Mouse (Mus musculus): ENCODE results near the gene Rab5c. TPM values are rescaled to one million over a fixed set of nuclear protein-coding genes. Genes with fewer than 3 reads are reported as not detected.

Rab5c gene
- polyA plus RNA-seq, 1 experiment from 2014 or later: 23.4 TPM

- H3K9me3 ChIP-seq: no peaks in the 10 kb centered on the region
- peaks cover 4% of the 10 kb centered on the region; the same call in 1 of the 2 replicates for H3K4me1 ChIP-seq
- peaks cover 48% of the 10 kb centered on the region for H3K36me3 ChIP-seq
- 78% methylated on average over 7 of the region's 7 CpGs for WGBS
- H3K9ac ChIP-seq (replicated peaks): no peak within 1 kb of the TSS
- H3K27me3 ChIP-seq: peaks cover 13% of the 10 kb centered on the region; the same call in 1 of the 2 replicates
- no peak within 1 kb of the TSS for H3K4me3 ChIP-seq
- ATAC-seq (ENCODE audit: low FRiP score, low read depth): no peak
- no peak within 1 kb of the TSS for H3K27ac ChIP-seq (replicated peaks)
- H3K4me2 ChIP-seq (replicated peaks): no peak within 1 kb of the TSS
Measured at GRCm38 (mm10) chr11:100703851-100704531, 34.0 kb downstream of the Rab5c start, which contains the start of gene Dhx58. Dhx58 (minus strand) TSS chr11:100704271.

GRCm38 (mm10) chr11:100703366-100703765 is 34.6 kb downstream of the Rab5c start:
- H3K4me1 ChIP-seq: peaks cover 4% of the 10 kb centered on the region; the same call in 1 of the 2 replicates
- no peak for ATAC-seq (ENCODE audit: low FRiP score, low read depth)
- H3K27me3 ChIP-seq: peaks cover 13% of the 10 kb centered on the region; the same call in 1 of the 2 replicates
- H3K36me3 ChIP-seq: peaks cover 42% of the 10 kb centered on the region
- WGBS: 79% methylated on average over 11 of the region's 11 CpGs
- H3K9me3 ChIP-seq: no peaks in the 10 kb centered on the region
- H3K4me2 ChIP-seq (replicated peaks): no peak overlapping the region
- no peak overlapping the region for H3K9ac ChIP-seq (replicated peaks)
- H3K27ac ChIP-seq (replicated peaks): no peak overlapping the region
- H3K4me3 ChIP-seq: no peak overlapping the region

GRCm38 (mm10) chr11:100702906-100703305 is 35.1 kb downstream of the Rab5c start:
- 46% methylated on average over 7 of the region's 7 CpGs for WGBS
- no peak overlapping the region for H3K4me3 ChIP-seq
- no peak overlapping the region for H3K9ac ChIP-seq (replicated peaks)
- ATAC-seq (ENCODE audit: low FRiP score, low read depth): no peak
- H3K36me3 ChIP-seq: peaks cover 37% of the 10 kb centered on the region
- H3K9me3 ChIP-seq: no peaks in the 10 kb centered on the region
- peak overlapping the region; percentile 18; the same call in 1 of the 2 replicates for H3K4me2 ChIP-seq (replicated peaks)
- H3K27me3 ChIP-seq: peaks cover 13% of the 10 kb centered on the region; the same call in 1 of the 2 replicates
- H3K27ac ChIP-seq (replicated peaks): no peak overlapping the region
- H3K4me1 ChIP-seq: peaks cover 4% of the 10 kb centered on the region; the same call in 1 of the 2 replicates

- Histone ChIP-seq H3K4me1 (peaks cover 4% of the 10 kb centered on the region; the same call in 1 of the 2 replicates), H3K27ac (replicated peaks) (no peak overlapping the region), H3K36me3 (peaks cover 31% of the 10 kb centered on the region), H3K27me3 (peaks cover 13% of the 10 kb centered on the region; the same call in 1 of the 2 replicates), H3K4me2 (replicated peaks) (peak overlapping the region; percentile 18; the same call in 1 of the 2 replicates), H3K9me3 (no peaks in the 10 kb centered on the region), H3K9ac (replicated peaks) (no peak overlapping the region), H3K4me3 (no peak overlapping the region)
- 43% methylated on average over 19 of the region's 19 CpGs for WGBS
- ATAC-seq (ENCODE audit: low FRiP score, low read depth): no peak
Measured at GRCm38 (mm10) chr11:100702081-100702851, 35.7 kb downstream of the Rab5c start.

- peak overlapping the region; percentile 22; the same call in 1 of the 2 replicates for H3K4me3 ChIP-seq
Measured at GRCm38 (mm10) chr11:100701301-100701700, 36.7 kb downstream of the Rab5c start.

GRCm38 (mm10) chr11:100700710-100701109 is 37.3 kb downstream of the Rab5c start:
- ATAC-seq (ENCODE audit: low FRiP score, low read depth): no peak
- Histone ChIP-seq H3K27me3 (peaks cover 13% of the 10 kb centered on the region; the same call in 1 of the 2 replicates), H3K9me3 (no peaks in the 10 kb centered on the region), H3K4me2 (replicated peaks) (peak overlapping the region; percentile 44), H3K4me1 (peaks cover 4% of the 10 kb centered on the region; the same call in 1 of the 2 replicates), H3K27ac (replicated peaks) (no peak overlapping the region), H3K36me3 (peaks cover 15% of the 10 kb centered on the region), H3K9ac (replicated peaks) (no peak overlapping the region), H3K4me3 (no peak overlapping the region)
- WGBS: 74% methylated on average over 3 of the region's 3 CpGs

More at GRCm38 (mm10) chr11:100701301-100701700, 36.7 kb downstream of the Rab5c start:
- H3K4me2 ChIP-seq (replicated peaks): peak overlapping the region; percentile 44
- H3K36me3 ChIP-seq: peaks cover 21% of the 10 kb centered on the region
- H3K4me1 ChIP-seq: peaks cover 4% of the 10 kb centered on the region; the same call in 1 of the 2 replicates
- H3K27ac ChIP-seq (replicated peaks): no peak overlapping the region
- no peaks in the 10 kb centered on the region for H3K9me3 ChIP-seq
- no peak overlapping the region for H3K9ac ChIP-seq (replicated peaks)
- WGBS: 2% methylated on average over 14 of the region's 14 CpGs
- peaks cover 13% of the 10 kb centered on the region; the same call in 1 of the 2 replicates for H3K27me3 ChIP-seq
- ATAC-seq (ENCODE audit: low FRiP score, low read depth): no peak

GRCm38 (mm10) chr11:100697921-100698320 is 40.1 kb downstream of the Rab5c start:
- Histone ChIP-seq H3K27me3 (peaks cover 17% of the 10 kb centered on the region), H3K27ac (replicated peaks) (no peak overlapping the region), H3K4me1 (peaks cover 4% of the 10 kb centered on the region; the same call in 1 of the 2 replicates), H3K36me3 (no peaks in the 10 kb centered on the region), H3K9me3 (no peaks in the 10 kb centered on the region), H3K4me3 (no peak overlapping the region), H3K9ac (replicated peaks) (no peak overlapping the region), H3K4me2 (replicated peaks) (no peak overlapping the region)
- ATAC-seq (ENCODE audit: low FRiP score, low read depth): no peak
- WGBS: 66% methylated on average over 7 of the region's 7 CpGs

GRCm38 (mm10) chr11:100694926-100695325 is 43.1 kb downstream of the Rab5c start:
- H3K36me3 ChIP-seq: no peaks in the 10 kb centered on the region
- H3K9me3 ChIP-seq: no peaks in the 10 kb centered on the region
- peaks cover 7% of the 10 kb centered on the region for H3K4me1 ChIP-seq
- no peak overlapping the region for H3K9ac ChIP-seq (replicated peaks)
- WGBS: 34% methylated on average over 5 of the region's 5 CpGs
- H3K4me3 ChIP-seq: no peak overlapping the region
- ATAC-seq (ENCODE audit: low FRiP score, low read depth): no peak
- H3K4me2 ChIP-seq (replicated peaks): no peak overlapping the region
- H3K27me3 ChIP-seq: peaks cover 31% of the 10 kb centered on the region
- no peak overlapping the region for H3K27ac ChIP-seq (replicated peaks)

- Histone ChIP-seq H3K4me2 (replicated peaks) (no peak overlapping the region), H3K9me3 (no peaks in the 10 kb centered on the region), H3K36me3 (no peaks in the 10 kb centered on the region), H3K4me3 (no peak overlapping the region), H3K4me1 (peaks cover 7% of the 10 kb centered on the region), H3K27ac (replicated peaks) (no peak overlapping the region), H3K27me3 (peaks cover 31% of the 10 kb centered on the region), H3K9ac (replicated peaks) (no peak overlapping the region)
- no peak for ATAC-seq (ENCODE audit: low FRiP score, low read depth)
- 26% methylated on average over 5 of the region's 5 CpGs for WGBS
Measured at GRCm38 (mm10) chr11:100693154-100693553, 44.9 kb downstream of the Rab5c start.

GRCm38 (mm10) chr11:100692164-100692616 is 45.8 kb downstream of the Rab5c start, which contains the start of gene Zfp385c:
Zfp385c (minus strand) TSS chr11:100692455.
- no peaks in the 10 kb centered on the region for H3K36me3 ChIP-seq
- 2% methylated on average over 23 of the region's 23 CpGs for WGBS
- ATAC-seq (ENCODE audit: low FRiP score, low read depth): no peak

GRCm38 (mm10) chr11:100690389-100690788 is 47.6 kb downstream of the Rab5c start:
- no peak overlapping the region for H3K4me2 ChIP-seq (replicated peaks)
- WGBS: 81% methylated on average over 7 of the region's 7 CpGs
- no peak overlapping the region for H3K4me3 ChIP-seq
- H3K36me3 ChIP-seq: no peaks in the 10 kb centered on the region
- H3K4me1 ChIP-seq: peaks cover 7% of the 10 kb centered on the region
- H3K9me3 ChIP-seq: no peaks in the 10 kb centered on the region
- peaks cover 31% of the 10 kb centered on the region for H3K27me3 ChIP-seq
- ATAC-seq (ENCODE audit: low FRiP score, low read depth): no peak
- no peak overlapping the region for H3K9ac ChIP-seq (replicated peaks)
- no peak overlapping the region for H3K27ac ChIP-seq (replicated peaks)

More at GRCm38 (mm10) chr11:100692164-100692616, 45.8 kb downstream of the Rab5c start, which contains the start of gene Zfp385c:
- no peaks in the 10 kb centered on the region for H3K9me3 ChIP-seq
- H3K27ac ChIP-seq (replicated peaks): no peak within 1 kb of the TSS
- peak within 1 kb of the TSS; percentile 8; the same call in 1 of the 2 replicates for H3K9ac ChIP-seq (replicated peaks)
- peak within 1 kb of the TSS; percentile 26 for H3K4me3 ChIP-seq
- peaks cover 31% of the 10 kb centered on the region for H3K27me3 ChIP-seq
- peaks cover 7% of the 10 kb centered on the region for H3K4me1 ChIP-seq
- H3K4me2 ChIP-seq (replicated peaks): peak within 1 kb of the TSS; percentile 51
